8 mouse cellular contexts compared by ENCODE assay signal in the genomic region with DNA sequence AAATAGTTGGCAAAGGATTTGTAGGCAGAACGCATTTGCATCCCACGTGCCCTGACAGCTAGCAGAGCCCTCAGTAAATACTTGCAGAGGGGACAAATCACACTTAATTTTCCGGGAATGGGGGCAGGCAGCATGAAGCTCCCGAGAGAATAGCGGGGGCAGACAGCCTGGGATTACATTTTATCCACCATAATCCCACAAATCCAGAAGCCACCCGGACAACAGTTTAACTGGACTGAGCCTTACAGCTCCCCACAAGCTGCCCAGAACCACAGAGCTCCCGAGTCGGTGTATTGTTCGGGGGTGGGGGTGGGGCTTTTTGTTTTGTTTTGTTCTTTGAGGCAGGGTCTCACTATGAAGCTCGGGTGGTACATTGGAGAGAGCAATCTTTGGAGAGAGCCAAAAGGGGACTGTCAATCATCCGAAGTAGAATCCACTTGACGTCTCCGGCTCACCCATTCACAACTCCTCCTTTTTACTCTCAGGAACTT. TPM values are rescaled to one million over a fixed set of nuclear protein-coding genes. Genes with fewer than 3 reads are reported as not detected.
DNase-seq lines count a peak whose midpoint lies in the region; ATAC-seq lines count a peak whose summit lies in the region.

No protein-coding gene starts in this region.

- peaks cover 43% of the 10 kb centered on the region for H3K27me3 ChIP-seq in liver, embryonic 16.5 days (ENCODE audit: control insufficient read depth, insufficient read depth, low read depth, low read length)

- no peaks in the 10 kb centered on the region for H3K9me3 ChIP-seq in liver, embryonic 16.5 days (replicated peaks; ENCODE audit: control insufficient read depth, low read length)

- peaks cover 18% of the 10 kb centered on the region for H3K4me1 ChIP-seq in liver, embryonic 16.5 days (ENCODE audit: control insufficient read depth, low read depth, low read length)

- peak overlapping the region; percentile 84 for H3K4me2 ChIP-seq in liver, embryonic 16.5 days (ENCODE audit: low read depth, low read length)

- peak overlapping the region; percentile 70 for H3K4me3 ChIP-seq in liver, embryonic 16.5 days (ENCODE audit: low read depth, low read length)

- ATAC-seq in liver, embryonic 16.5 days (ENCODE audit: low read depth): no peak

- H3K9ac ChIP-seq in liver, embryonic 16.5 days (ENCODE audit: low read depth, low read length): peak overlapping the region; percentile 67; the same call in 1 of the 2 replicates

- 7% methylated on average over 13 of the region's 13 CpGs for WGBS in liver, embryonic 16.5 days (ENCODE audit: insufficient replicate concordance)

- H3K36me3 ChIP-seq in liver, embryonic 16.5 days (ENCODE audit: control insufficient read depth, insufficient read depth): no peaks in the 10 kb centered on the region

- peak; percentile 40 to 56 for DNase-seq in cerebellum, postnatal 25 days
- no peak for DNase-seq in cerebellum, adult 11 months
- peak; percentile 26 for DNase-seq in thymus, postnatal 0 days (ENCODE audit: low spot score)
- DNase-seq in thymus, postnatal 10 days (ENCODE audit: low spot score in 2 of 2): no peak
- no peak for DNase-seq in frontal cortex, postnatal 36 days (ENCODE audit: low spot score in 2 of 2)
- no peak for DNase-seq in frontal cortex, postnatal 14 days (ENCODE audit: low spot score in 2 of 2)
- no peak for DNase-seq in urinary bladder, postnatal 25 days (ENCODE audit: low spot score)

- no peak overlapping the region for H3K27ac ChIP-seq in liver, embryonic 16.5 days (ENCODE audit: low read length)

RNA-seq across cellular contexts. Expression of gene Dusp5, which starts 0.7 kb away (rescaled TPM):
- 33.2 and 34.4 TPM in 2 replicates for polyA plus RNA-seq in thymus, postnatal 0 days (2015; fragmentation: Nextera tagmentation; extraction: Ambion mirVana)
- polyA plus RNA-seq in liver, embryonic 16.5 days (2015; fragmentation: Nextera tagmentation; extraction: Ambion mirVana): 1.9 and 2.3 TPM in 2 replicates

Comparison
In these comparisons a context has a peak if more than half of its experiments do, and no peak if none do; other contexts are left out.
1. DNase-seq: peak in cerebellum, postnatal 25 days (2 of 2) and thymus, postnatal 0 days (single experiment); none in cerebellum, adult 11 months (single experiment), thymus, postnatal 10 days (0 of 2), frontal cortex, postnatal 36 days (0 of 2), frontal cortex, postnatal 14 days (0 of 2) and urinary bladder, postnatal 25 days (single experiment).
2. RNA of gene Dusp5, which starts 0.7 kb away (polyA plus RNA-seq): 33.2 to 34.4 TPM in thymus, postnatal 0 days; 1.9 to 2.3 TPM in liver, embryonic 16.5 days; every median in the first group is over 10 times any median in the second.